Mouse (Mus musculus) B cell, adult 67 days (primary cell): ENCODE measurements around the gene Pgam2. TPM values are rescaled to one million over a fixed set of nuclear protein-coding genes. Genes with fewer than 3 reads are reported as not detected.

Experiments used
- total RNA-seq, 2 experiments: library from RNA; stranded (reverse); gene quantifications; 4 replicates each; pipeline ENCODE4 v1.2.4; 2023

The Pgam2 gene
- total RNA-seq, result not detected

DNA sequence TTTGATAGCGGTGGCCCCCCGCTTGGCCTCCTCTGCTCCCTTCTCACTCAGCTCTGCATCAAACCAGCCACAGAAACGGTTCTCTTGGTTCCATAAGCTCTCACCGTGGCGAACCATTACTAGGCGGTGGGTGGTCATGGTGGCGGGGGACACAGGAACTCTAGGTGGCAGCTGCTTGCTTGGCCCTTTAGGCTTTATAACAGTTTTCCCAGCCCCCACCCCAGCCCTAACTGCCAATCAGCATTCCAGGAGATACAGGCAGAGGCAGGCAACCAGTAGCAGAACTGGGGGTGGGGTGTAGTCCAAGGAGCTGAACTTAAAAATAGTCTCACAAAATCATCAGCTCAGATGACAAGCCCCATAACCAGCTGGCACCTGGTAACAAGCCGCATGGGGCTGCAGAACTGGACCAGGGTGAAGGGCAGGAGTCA is at the start of gene Pgam2:
Pgam2 (minus strand) TSS at position 183 of the 431 bp plus-strand sequence.

DNA sequence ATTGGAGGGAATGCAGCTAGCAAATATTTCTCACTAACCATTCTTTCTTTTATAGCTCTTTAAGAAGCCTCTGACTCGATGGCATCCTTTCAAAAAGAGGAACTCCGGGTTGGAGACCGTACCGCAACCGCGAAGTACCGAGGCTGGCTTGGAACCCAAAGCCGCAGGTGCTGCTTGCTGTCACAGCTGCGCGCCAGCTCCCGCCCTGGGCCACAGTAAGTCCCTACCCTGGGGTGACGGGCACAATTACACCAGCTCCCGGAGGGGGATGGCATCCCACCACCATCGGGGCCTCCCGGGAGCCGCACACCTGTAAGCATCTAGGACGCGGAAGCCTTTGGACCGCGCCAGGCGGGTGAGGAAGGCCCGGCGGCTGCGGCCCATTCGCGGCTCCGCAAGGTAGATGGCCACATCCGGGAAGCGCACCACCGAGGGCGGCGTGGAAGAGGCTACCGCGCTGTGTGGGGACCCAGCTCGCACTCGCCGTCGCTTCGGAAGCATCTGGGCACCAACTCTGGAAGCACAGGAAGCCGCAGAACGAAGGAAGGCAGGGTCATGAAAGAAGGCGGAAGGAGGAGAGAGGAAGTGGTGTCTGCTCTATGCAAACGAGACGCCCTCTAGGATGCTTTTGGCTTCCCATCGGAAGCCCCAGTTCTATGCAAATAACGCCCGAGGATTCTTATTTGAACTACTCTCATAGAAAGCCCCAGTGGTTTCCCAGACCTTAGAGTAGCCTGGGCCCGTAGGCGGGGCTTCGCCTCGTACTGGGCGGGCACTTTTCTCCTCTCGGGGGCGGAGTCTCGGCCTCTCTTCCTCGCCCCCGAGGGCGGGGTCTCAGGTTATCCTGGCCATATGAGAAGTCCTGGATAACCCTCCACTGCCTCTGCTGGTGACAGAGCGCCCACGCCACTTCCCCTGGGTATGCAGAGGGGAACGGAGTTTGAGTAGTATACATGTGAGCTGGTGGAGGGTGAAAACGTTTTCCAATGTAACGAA is 34.0 kb upstream of the Pgam2 start, which contains the start of gene Polm:
Polm (minus strand) TSS at position 766 of the 996 bp plus-strand sequence.

DNA sequence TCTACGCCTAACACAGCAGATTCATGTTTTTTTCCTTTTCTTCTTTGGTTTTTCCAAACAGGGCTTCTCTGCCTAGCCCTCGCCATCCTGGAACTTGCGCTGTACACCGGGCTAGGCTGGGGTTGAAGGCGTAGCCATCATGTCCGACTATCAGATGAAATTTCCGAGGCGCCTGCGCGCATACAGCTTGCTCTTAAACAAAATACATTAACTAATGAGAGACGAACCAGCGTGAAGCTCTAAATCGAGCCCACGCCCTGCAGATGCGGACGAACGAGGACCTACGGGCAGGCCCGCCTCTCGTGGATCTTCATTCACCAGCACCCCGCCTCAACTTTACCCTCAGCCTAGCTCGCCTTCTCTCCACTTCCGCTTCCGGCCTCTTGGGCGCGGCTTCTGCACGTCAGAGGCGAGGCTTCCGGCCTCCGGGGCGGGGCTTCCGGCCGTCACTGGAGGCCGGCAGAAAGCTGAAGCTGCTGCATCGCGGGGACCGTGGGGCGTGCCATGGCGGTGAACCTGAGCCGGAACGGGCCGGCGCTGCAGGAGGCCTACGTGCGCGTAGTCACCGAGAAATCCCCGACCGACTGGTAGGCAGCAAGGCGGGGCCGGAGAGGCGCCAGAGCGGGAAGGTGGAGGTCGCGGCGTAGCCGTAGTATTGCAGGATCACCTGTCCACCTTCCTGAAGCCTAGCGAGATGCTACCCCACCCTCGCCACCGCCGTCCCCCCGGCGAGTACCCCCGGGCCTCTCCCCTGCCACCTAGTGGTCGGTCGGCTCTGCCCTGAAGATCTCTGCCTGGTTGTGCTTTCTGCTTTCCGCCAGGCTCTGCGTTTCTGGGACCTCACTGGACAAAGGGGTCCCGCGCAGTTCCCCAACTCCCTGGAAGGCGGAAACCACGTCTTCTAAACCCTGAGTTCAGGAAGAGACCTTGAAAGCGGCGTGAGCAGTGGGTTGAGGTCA is 15.2 kb downstream of the Pgam2 start, which contains the start of gene Dbnl:
Dbnl (plus strand) TSS at position 433 of the 959 bp plus-strand sequence.

DNA sequence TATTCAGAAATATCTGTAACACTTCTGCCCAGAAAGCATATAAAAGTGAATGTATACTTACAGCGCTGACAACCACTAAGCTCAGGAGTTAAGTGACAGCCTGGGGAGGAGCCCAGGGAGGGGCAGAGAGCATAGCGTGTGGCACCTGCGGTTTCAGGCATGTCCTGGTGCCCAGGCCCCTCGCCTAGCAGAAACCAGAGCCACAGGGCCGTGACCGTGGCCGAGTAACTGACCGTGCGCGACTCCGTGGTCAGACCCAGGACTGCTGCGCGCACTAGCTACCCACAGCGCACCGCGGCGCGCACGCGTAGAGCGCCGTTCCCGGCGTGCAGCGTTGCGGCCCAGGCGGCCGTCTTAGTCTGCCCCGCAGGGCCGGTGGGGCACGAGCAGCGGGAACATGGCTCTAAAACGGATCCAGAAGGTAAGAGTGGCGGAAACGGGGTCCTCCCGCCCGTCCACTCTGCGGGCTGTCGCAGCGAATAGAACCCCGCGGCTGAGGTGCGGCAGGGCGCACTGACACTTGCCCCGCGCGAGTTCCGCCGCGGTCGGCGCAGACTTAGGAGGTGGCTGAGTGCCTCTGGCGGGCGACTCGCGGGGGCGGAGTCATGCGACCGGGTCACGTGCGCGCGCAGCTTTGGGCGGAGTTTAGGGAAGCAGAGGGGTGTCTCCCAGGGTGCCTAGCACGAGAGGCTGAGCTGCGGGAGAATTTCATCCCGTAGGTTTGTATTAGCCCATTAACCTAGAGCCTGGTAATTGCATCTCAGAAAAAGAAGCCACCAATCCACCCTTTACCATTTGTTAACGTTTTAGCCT is 41.5 kb downstream of the Pgam2 start, which contains the start of gene Urgcp:
Urgcp (minus strand) TSS at position 557 of the 813 bp plus-strand sequence.

Other genes with a start within 250 kb of the Pgam2 start
- gene Ankrd36, start 234.0 kb downstream of the Pgam2 start, total RNA-seq, result not detected
- 10 to 100 TPM; 63.3 to 63.7 TPM for gene Mrps24, start 88.1 kb downstream of the Pgam2 start, total RNA-seq
- 10 to 100 TPM; 26.2 to 34.2 TPM for gene Urgcp, start 41.4 kb downstream of the Pgam2 start, total RNA-seq
- 100 to 1,000 TPM; 181 to 182 TPM for gene Dbnl, start 15.2 kb downstream of the Pgam2 start, total RNA-seq
- gene Polm, start 34.3 kb upstream of the Pgam2 start, total RNA-seq, result 100 to 1,000 TPM; 103 to 112 TPM
- gene Aebp1, start 58.2 kb upstream of the Pgam2 start, total RNA-seq, result under 1 TPM in 1 of 2 experiments, not detected in 1; 0.44 TPM
- gene Pold2, start 74.6 kb upstream of the Pgam2 start, total RNA-seq, result 10 to 100 TPM; 47.4 to 50.0 TPM
- not detected for gene Myl7, start 95.0 kb upstream of the Pgam2 start, total RNA-seq
- not detected for gene Gck, start 146.3 kb upstream of the Pgam2 start, total RNA-seq
- gene Ykt6, start 152.0 kb upstream of the Pgam2 start, total RNA-seq, result 10 to 100 TPM; 61.0 to 75.1 TPM